Mouse (Mus musculus): Measurements from ENCODE around the gene Rpl3l.
A peak's percentile ranks its signal among the peaks of the same experiment; 100 is the strongest.

Gene Rpl3l

GRCm38 (mm10) chr17:24777073-24777472 is 49.5 kb downstream of the Rpl3l start:
- Histone ChIP-seq H3K27me3 (ENCODE audit: control insufficient read depth, insufficient read depth, low read length, poor library complexity, severe bottlenecking) (no peaks in the 10 kb centered on the region; the same call in 1 of the 2 replicates), H3K36me3 (ENCODE audit: control insufficient read depth, insufficient read depth, low read length, poor library complexity, severe bottlenecking) (no peaks in the 10 kb centered on the region)
- DNase-seq (ENCODE audit: low read depth, low spot score): no peak

GRCm38 (mm10) chr17:24780821-24781220 is 53.2 kb downstream of the Rpl3l start:
- peak; percentile 36 for DNase-seq (ENCODE audit: low read depth, low spot score)
- no peaks in the 10 kb centered on the region; the same call in 1 of the 2 replicates for H3K27me3 ChIP-seq (ENCODE audit: control insufficient read depth, insufficient read depth, low read length, poor library complexity, severe bottlenecking)
- no peaks in the 10 kb centered on the region for H3K36me3 ChIP-seq (ENCODE audit: control insufficient read depth, insufficient read depth, low read length, poor library complexity, severe bottlenecking)
